Mouse (Mus musculus): ENCODE results near the gene D6Wsu163e.

DNA sequence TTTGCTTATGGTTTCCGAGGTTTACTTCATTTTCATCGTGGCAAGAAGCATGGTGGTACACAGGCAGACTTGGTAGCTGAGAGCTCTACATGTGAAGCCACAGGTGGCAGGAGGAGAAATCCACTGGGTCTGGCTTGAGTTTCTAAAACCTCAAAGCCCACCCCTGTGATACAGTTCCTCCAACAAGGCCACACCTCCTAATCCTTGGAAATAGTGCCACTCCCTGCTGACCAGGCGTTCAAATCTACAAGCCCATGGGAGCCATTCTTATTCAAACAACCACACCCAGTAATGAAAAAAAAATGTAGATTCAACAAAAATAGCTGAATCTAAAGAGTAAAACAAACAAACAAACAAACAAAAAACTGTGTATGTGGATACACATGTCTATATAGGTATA is 65.9 kb downstream of the D6Wsu163e start:
- TF ChIP-seq CHD2 (IDR thresholded peaks at IDR 0.05; ENCODE audit: low read depth, low read length): no peak
- no peak for TF ChIP-seq MAFK (IDR thresholded peaks at IDR 0.05; ENCODE audit: insufficient read depth, low read depth, low read length)
